Mouse (Mus musculus) lung, postnatal 36 days (tissue): ENCODE results near the gene Crybb1.

Source experiments
- DNase-seq: peaks from one replicate; pipeline ENCODE4 v3.0.0; 2022; ENCODE audit warnings: mixed read lengths

The Crybb1 gene

GRCm38 (mm10) chr5:112255426-112255825 is at the start of gene Crybb1:
Crybb1 (plus strand) TSS chr5:112255815.
- peak; percentile 22 for DNase-seq

DNA sequence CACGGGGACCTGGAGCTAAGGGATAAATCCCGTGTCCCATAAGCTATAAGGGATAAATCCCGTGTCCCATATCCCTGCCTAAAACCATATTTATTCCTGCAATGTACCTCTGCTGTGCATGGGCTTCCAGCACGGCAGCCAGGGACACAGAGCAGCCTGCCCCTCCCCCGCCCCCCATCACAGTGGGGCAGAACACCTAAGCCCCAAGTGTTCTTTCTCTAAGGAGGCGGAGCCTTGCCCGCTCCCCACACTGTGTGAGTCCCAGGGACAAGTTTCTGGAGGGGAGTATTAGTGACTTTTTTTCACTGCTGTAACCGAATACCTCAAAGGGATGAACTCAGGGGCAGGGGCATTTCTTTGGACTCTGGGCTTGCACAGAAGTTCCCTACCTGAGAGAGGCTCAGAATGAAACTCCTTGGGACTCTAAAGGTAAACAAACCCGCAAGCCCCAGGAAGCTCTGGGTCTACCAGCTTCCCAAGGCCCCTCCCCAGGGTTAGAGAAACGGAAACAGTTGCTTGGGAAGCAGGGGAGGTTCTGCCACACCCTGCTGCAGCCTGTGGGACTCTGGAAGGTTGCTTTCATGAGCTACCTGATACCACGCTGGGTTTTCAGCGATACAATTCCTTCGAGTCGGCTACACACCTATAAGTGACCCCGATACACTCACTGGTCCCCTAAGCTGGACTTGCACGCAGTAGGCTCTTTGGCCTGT is 48.9 kb upstream of the Crybb1 start:
- no peak for DNase-seq

GRCm38 (mm10) chr5:112208321-112208720 is 47.3 kb upstream of the Crybb1 start:
- DNase-seq, result no peak

DNA sequence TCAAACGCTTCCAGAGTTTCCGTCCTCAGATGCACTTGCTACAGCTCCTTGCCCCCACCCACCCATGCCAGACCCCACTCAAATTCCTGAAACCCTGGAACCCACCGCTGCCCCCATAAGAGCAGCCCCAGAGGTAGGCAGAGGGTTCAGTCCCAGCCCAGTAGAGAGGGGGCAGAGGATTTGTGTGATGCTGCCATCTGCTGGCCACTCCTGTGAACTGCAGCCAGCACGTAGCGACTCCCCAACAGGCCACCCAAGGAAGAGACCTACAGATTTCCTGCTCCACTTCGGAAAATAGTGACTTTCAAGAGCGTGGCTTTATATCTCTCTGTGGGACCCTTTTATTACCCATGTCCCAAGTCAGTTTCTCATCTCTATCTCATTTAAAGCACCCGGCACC is 45.5 kb upstream of the Crybb1 start:
- DNase-seq, result peak; percentile 37

GRCm38 (mm10) chr5:112211911-112212310 is 43.7 kb upstream of the Crybb1 start:
- no peak for DNase-seq

GRCm38 (mm10) chr5:112212711-112213264 is 42.8 kb upstream of the Crybb1 start:
- no peak for DNase-seq

DNA sequence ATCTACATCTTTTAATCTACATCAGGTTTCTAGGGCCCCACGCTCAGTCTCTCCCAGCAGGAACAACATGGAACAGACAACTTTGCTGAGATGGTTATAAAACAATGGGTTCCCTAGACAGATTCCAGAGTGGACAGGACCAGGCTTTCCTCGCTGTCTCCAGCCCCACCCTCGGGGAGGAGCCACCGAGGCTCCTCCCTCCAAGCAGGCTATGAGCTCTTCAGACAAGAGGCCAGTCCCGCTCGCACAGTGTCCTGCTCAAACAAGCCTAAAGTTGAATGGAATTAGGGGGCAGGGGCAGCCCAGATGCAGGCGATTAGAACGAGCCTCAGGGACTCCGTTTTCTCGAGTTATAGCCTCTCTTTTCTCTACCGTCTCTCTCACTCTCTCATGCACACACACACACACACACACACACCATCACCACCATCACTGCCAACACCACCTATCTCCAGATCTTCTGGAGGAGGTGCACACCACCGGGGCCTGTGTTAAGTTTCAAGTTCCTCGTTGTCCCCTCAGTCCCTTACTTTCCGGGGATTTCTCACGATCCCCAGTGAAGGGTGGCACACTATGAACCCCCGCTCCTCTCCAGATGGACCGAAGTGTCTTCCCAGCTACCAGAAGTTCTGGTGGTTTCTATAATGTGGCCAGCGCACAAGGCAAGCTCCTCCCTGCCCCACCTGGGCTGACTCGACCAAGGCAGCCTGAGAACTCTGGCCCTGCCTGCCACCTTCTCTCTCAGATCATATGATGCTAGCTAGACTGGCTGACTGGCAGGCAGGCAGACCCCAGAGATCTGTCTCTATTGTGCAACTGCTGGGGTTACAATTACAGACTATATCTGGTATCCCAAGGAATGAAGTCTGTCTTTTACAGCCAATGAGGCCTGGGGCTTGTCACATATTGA is 42.0 kb upstream of the Crybb1 start:
- DNase-seq, result no peak

GRCm38 (mm10) chr5:112214419-112214818 is 41.2 kb upstream of the Crybb1 start:
- peak; percentile 67 for DNase-seq

DNA sequence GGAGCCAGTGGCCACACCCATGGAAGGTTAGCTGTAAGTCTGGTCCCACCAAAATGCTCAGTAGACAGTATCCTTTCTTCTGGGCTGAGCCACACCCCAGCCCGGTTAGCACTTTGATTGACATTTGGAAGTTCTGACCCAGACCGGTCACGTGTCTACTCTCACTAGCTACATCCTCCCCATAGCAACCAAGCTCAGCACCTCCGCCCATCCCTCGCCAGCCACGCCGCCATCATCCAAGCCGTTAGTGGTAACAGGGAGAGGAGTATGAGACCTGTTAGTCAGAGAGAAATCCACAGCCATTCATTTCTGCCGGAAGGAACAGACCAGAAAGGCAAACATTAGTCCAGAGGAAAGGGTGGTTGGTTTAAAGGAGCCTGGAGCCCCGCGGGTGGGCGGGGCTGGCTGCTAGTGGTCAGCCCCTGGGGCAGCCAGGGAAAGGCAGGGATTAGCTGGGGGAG is 40.3 kb upstream of the Crybb1 start:
- DNase-seq, result no peak

- no peak for DNase-seq
Observed at GRCm38 (mm10) chr5:112215801-112216251, 39.8 kb upstream of the Crybb1 start.

GRCm38 (mm10) chr5:112216335-112216734 is 39.3 kb upstream of the Crybb1 start:
- no peak for DNase-seq

- DNase-seq, result no peak
Observed at GRCm38 (mm10) chr5:112217031-112217430, 38.6 kb upstream of the Crybb1 start.

GRCm38 (mm10) chr5:112218679-112219078 is 36.9 kb upstream of the Crybb1 start:
- DNase-seq, result no peak

- DNase-seq, result peak; percentile 38
Observed at GRCm38 (mm10) chr5:112219398-112219797, 36.2 kb upstream of the Crybb1 start.

- DNase-seq, result peak; percentile 20
Observed at GRCm38 (mm10) chr5:112220203-112220602, 35.4 kb upstream of the Crybb1 start.

- DNase-seq, result no peak
Observed at GRCm38 (mm10) chr5:112225591-112225990, 30.0 kb upstream of the Crybb1 start.

DNA sequence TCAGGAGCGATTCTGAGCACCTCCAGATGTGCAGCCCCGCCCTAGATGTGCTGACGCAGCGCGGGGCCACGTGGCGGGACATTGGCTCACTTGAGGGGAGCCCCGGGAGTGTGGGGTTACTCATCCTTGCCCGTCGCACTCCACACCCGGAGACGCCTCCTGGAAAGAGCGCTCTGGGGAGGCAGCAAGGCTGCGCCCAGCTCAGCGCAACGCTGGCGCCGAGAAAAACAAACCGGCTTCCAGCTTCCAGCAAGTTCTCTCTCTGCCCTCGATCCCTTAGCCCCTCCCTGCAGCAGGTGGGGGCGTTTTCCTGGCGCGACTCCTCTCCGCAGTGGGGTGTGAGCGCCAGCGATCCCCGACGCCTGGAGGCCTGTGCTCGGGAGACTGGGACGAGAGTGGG is 28.3 kb upstream of the Crybb1 start:
- DNase-seq, result no peak

DNA sequence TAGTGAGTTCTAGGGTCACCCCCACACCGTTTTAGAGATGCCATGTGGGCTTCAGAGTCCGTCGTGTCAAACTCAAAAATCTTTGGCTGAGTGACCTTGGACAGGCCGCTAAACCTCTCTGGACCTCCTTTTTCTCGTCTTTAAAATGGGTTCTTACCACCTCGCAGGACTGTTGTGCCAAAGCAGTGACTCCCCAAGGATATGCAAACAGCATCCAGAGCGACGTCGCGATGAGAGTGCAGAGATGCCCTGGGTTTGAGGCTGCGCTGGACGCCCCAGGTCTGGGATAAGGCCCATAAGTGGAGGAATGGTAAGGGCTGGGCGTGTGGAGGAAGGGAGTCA is 27.7 kb upstream of the Crybb1 start:
- DNase-seq, result no peak

DNA sequence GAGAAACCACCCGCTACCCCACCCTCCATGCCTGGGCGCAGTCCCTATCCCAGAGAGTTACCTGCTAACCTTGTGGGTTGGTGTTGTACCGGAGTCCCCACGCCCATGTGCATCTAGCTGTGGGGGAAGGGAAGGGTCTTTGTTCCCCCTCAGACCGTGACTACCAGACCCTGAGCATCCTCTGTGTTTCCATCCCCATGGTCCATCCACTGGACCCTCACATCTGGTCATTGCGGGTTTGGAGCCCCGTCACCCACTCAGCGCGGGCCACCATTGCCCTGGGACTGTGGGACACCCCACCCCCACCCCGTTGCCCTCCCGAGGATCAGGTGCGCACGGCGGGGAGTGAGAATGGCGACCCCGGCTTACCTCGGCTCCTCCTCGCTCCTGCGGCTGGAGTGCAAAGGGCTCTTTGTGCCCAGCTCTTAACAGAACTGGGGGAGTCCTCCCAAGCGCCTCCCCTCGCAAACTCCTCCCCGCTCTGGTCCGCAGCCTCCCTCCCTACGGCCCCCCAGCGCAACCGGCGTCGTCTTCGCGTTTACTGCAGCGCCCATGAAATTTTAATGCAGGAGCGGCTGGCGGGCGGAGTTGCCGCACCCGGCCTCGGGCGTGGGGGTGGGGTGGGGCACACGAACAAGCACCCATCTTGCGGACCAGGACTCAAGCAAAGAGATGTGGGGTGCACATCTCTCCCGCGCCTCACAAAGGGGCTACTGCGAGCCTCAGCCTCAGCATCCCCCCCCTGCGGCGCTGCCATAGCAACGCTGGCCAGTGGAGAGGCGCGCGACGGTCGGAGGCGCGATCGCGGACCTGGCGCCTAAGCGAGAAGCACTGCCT is 27.2 kb upstream of the Crybb1 start:
- DNase-seq, result no peak

- no peak for DNase-seq
Observed at GRCm38 (mm10) chr5:112235806-112236205, 19.8 kb upstream of the Crybb1 start.

GRCm38 (mm10) chr5:112236631-112237030 is 19.0 kb upstream of the Crybb1 start:
- DNase-seq, result no peak

GRCm38 (mm10) chr5:112237439-112237838 is 18.2 kb upstream of the Crybb1 start:
- DNase-seq, result no peak
